Mouse (Mus musculus) G1E (cell line): ENCODE measurements around the gene Tspan9. TPM values are rescaled to one million over a fixed set of nuclear protein-coding genes. Genes with fewer than 3 reads are reported as not detected.

Experiments
- ATAC-seq: 2 replicates; pipeline ENCODE4 v1.8.0; 2016; ENCODE audit warnings: mild to moderate bottlenecking; ENCODE audit not compliant: insufficient number of reproducible peaks, poor library complexity, low FRiP score, severe bottlenecking; ENCODE audit errors: extremely low read depth
- DNase-seq: peaks from one replicate; pipeline ENCODE4 v3.0.0; 2012; ENCODE audit warnings: low spot score
- H3K27me3 ChIP-seq: 2 replicates; pipeline ENCODE4 v1.6.1; 2012; ENCODE audit warnings: mild to moderate bottlenecking, low read length, inconsistent platforms; ENCODE audit not compliant: insufficient read depth
- H3K36me3 ChIP-seq: replicated peaks from 2 replicates; pipeline ENCODE3; 2012; ENCODE audit warnings: mild to moderate bottlenecking, inconsistent platforms
- H3K4me1 ChIP-seq: 2 replicates; pipeline ENCODE4 v1.6.1; 2012; ENCODE audit warnings: low read depth, low read length, inconsistent platforms, mixed read lengths; ENCODE audit not compliant: insufficient read depth
- H3K4me3 ChIP-seq: 2 replicates; pipeline ENCODE4 v1.5.1; 2012; ENCODE audit warnings: low read depth, mild to moderate bottlenecking, inconsistent platforms, low read length, moderate library complexity, mixed read lengths
- H3K9me3 ChIP-seq: replicated peaks from 2 replicates; pipeline ENCODE4 v1.6.1; 2012; ENCODE audit warnings: inconsistent platforms
- CTCF ChIP-seq: IDR thresholded peaks from 2 replicates; pipeline ENCODE4 v1.5.1; 2012; ENCODE audit warnings: low read depth, low read length, inconsistent platforms, mixed read lengths
- GATA1 ChIP-seq: IDR thresholded peaks from 2 replicates; pipeline ENCODE4 v1.6.1; 2012; ENCODE audit warnings: borderline replicate concordance, low read length, inconsistent platforms, mixed read lengths
- GATA2 ChIP-seq: IDR thresholded peaks from 2 replicates; pipeline ENCODE4 v1.6.1; 2012; ENCODE audit warnings: low read depth, low read length, inconsistent platforms, borderline replicate concordance
- POLR2AphosphoS5 ChIP-seq: IDR thresholded peaks from 2 replicates; pipeline ENCODE4 v1.6.1; 2012; ENCODE audit warnings: low read depth, low read length, inconsistent platforms; ENCODE audit not compliant: insufficient replicate concordance
- TAL1 ChIP-seq: conservative IDR thresholded peaks from 2 replicates; pipeline ENCODE4 v1.6.1; 2012; ENCODE audit warnings: low read depth, low read length, inconsistent platforms, mixed read lengths
- polyA plus RNA-seq: library from polyadenylated mRNA; stranded (reverse); fragments of >175 nt; gene quantifications from 2 replicates; pipeline ENCODE4 v1.2.3, GENCODE M21; 2012
- total RNA-seq, 2 experiments: library from RNA; stranded (forward) in 1 of 2; stranded (reverse) in 1 of 2; fragments of 200-1000 nt in 1 of 2; fragments of >200 nt in 1 of 2; fragmentation: Nextera tagmentation in 1 of 2; gene quantifications; 2 replicates each; pipeline ENCODE4 v1.2.3; 2014 to 2017

Gene Tspan9
- total and polyA plus RNA-seq, 3 experiments, result 0.16 TPM; not detected in 2

DNA sequence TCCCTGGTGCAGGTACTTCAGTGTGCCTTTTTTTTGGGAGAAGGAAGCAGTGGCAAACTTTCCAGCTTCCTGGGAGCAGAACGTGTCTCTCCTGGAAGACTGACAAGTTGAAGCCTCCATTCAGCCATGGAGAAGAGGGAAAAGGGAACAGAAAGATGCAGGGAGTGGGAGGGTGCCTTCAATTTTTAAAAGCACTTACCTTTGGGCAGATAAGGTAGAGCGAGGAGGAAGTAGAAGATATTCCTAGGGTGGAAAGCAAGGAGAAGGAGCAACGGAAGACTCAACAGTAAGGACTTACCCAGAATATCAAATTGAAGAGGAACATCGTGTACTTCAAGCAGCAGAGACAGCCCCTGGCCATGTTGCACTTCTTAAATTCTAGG, 109.5 kb downstream of the Tspan9 start:
- DNase-seq (no peak), ATAC-seq (no peak)
- no peak for TF ChIP-seq CTCF
- TF ChIP-seq GATA1, result no peak
- TF ChIP-seq TAL1, result no peak
- no peak for TF ChIP-seq GATA2
- no peak for TF ChIP-seq POLR2AphosphoS5
- Histone ChIP-seq H3K4me1 (no peaks in the 10 kb centered on the region), H3K9me3 (peaks cover 95% of the 10 kb centered on the region), H3K4me3 (no peak overlapping the region), H3K36me3 (no peaks in the 10 kb centered on the region), H3K27me3 (no peaks in the 10 kb centered on the region)

GRCm38 (mm10) chr6:128033172-128033867, 110.1 kb downstream of the Tspan9 start:
- TF ChIP-seq CTCF (no peak), GATA1 (no peak), POLR2AphosphoS5 (no peak), GATA2 (no peak), TAL1 (no peak)
- no peak for ATAC-seq
- no peak for DNase-seq
- H3K4me1 ChIP-seq, result no peaks in the 10 kb centered on the region
- peaks cover 95% of the 10 kb centered on the region for H3K9me3 ChIP-seq
- no peaks in the 10 kb centered on the region for H3K36me3 ChIP-seq
- H3K27me3 ChIP-seq, result no peaks in the 10 kb centered on the region
- no peak overlapping the region for H3K4me3 ChIP-seq

DNA sequence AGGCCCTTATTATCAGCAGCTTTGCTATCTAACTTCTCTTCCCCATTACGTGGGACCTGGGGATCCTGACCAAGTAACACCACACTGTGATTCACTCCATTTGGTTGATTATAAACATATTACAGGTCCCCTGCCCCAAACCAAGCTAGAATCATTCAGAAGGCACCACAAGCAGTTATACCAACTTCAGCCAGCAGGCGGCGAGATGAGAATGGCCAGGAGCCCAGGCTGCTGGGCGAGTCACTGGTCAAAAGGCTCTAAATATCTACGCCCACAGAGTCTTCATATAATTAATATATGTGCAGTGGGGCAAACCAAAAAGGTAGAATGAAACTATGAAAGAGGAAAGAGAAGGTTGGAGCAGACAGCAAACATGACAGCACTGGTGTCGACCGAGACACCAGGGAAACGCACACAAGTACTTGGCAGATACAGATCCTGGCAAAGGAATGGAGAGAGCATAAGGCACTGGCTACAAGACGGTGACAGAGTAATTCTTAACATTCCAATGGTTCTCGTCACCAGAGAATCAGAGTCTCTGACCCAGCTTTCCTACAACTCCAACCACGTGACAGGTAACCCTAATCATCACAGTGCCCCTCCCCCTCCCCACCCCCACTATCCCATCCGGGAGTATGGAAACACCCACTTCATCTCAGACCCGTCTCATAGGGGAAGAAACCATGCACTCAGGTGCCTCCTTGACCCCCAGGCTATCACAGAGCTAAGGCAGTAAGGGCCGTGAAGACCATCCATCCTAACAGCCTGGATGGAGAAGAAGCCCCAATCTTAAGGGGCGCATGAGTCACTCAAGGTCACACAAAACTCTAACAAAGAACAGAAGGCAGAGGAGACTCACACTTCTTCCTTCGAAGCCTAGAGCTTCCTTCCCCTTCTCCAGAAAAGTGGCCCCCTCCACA, 110.9 kb downstream of the Tspan9 start:
- Histone ChIP-seq H3K4me1 (no peaks in the 10 kb centered on the region), H3K27me3 (no peaks in the 10 kb centered on the region), H3K9me3 (peaks cover 95% of the 10 kb centered on the region), H3K36me3 (no peaks in the 10 kb centered on the region), H3K4me3 (no peak overlapping the region)
- no peak for ATAC-seq
- DNase-seq, result no peak
- TF ChIP-seq GATA2 (no peak), CTCF (no peak), TAL1 (no peak), POLR2AphosphoS5 (no peak), GATA1 (no peak)

- ATAC-seq, result no peak
- no peak for DNase-seq
- no peaks in the 10 kb centered on the region for H3K27me3 ChIP-seq
- H3K4me3 ChIP-seq, result no peak overlapping the region
- peaks cover 89% of the 10 kb centered on the region for H3K9me3 ChIP-seq
- H3K4me1 ChIP-seq, result no peaks in the 10 kb centered on the region
- TF ChIP-seq GATA2, result no peak
- TF ChIP-seq POLR2AphosphoS5, result no peak
- no peak for TF ChIP-seq TAL1
- no peak for TF ChIP-seq GATA1
- no peak for TF ChIP-seq CTCF
- H3K36me3 ChIP-seq, result no peaks in the 10 kb centered on the region
These were observed 111.8 kb downstream of the Tspan9 start for GRCm38 (mm10) chr6:128031584-128031983.

- H3K27me3 ChIP-seq, result no peaks in the 10 kb centered on the region
- DNase-seq (no peak), ATAC-seq (no peak)
- no peaks in the 10 kb centered on the region for H3K4me1 ChIP-seq
- peaks cover 87% of the 10 kb centered on the region for H3K9me3 ChIP-seq
- H3K4me3 ChIP-seq, result no peak overlapping the region
- no peak for TF ChIP-seq POLR2AphosphoS5
- TF ChIP-seq CTCF, result no peak
- no peak for TF ChIP-seq GATA2
- no peak for TF ChIP-seq TAL1
- TF ChIP-seq GATA1, result no peak
- no peaks in the 10 kb centered on the region for H3K36me3 ChIP-seq
These were observed 112.3 kb downstream of the Tspan9 start for GRCm38 (mm10) chr6:128031096-128031495.

DNA sequence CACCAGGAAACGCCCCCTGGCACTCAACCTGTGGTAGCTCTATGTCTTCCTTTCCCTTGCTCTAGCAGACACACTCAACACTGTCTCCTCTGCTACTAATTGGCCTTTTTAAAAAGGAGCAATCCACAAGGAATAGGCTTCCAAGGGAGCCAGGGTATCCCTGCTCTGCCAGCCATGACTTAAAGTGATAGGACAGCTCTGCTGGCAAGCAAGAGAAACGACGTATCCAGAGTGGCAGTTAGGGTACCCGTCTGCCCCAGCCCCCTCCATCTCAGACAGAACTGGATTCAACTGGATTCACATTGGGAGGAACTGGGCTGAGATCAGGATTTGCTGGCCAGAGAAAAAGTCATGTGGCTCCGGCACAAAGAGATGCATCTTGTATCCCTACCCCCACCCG, 112.9 kb downstream of the Tspan9 start:
- Histone ChIP-seq H3K4me1 (no peaks in the 10 kb centered on the region), H3K36me3 (no peaks in the 10 kb centered on the region), H3K4me3 (no peak overlapping the region), H3K27me3 (no peaks in the 10 kb centered on the region), H3K9me3 (peaks cover 87% of the 10 kb centered on the region)
- TF ChIP-seq POLR2AphosphoS5 (no peak), TAL1 (no peak), GATA2 (no peak), CTCF (no peak), GATA1 (no peak)
- DNase-seq (no peak), ATAC-seq (no peak)
